Mouse (Mus musculus): ENCODE data around the gene Akap8l. TPM values are rescaled to one million over a fixed set of nuclear protein-coding genes. Genes with fewer than 3 reads are reported as not detected.

The Akap8l gene
- 10 to 100 TPM; 31.9 to 78.6 (median 57.6) TPM for polyA plus RNA-seq (2017; shearing (Covaris generic))

DNA sequence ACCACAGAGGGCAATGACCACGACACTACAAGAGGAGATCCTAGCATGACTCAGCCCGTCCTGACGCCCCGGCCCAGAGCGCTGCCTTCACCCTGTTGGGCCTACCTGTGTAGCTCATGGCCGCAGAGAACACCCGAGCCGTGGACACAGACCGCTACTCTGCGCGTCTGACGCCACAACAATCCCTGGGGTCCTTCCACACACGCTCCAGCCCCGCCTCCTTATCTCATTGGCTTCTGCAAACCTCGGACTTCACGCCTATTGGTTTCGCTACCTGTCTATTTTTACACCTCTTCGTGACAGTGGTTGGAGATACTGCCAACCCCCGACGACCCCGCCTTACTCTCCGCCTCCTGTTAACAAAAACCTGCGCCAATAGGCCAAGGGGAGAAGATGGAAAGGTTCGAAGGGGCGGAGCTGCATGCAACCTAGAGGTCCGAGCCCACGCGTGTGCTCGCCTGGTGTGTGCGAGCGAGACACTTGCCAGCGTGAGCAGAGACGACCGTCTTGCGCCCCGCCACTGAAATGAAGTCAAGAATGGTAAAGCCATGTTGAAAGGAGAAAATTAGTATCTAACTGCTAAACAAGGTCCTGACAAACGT is at the start of gene Akap8l:
Gene Akap8l (minus strand): TSS at position 226 of the 602 bp plus-strand sequence.
- ATAC-seq = peak; percentile 99

DNA sequence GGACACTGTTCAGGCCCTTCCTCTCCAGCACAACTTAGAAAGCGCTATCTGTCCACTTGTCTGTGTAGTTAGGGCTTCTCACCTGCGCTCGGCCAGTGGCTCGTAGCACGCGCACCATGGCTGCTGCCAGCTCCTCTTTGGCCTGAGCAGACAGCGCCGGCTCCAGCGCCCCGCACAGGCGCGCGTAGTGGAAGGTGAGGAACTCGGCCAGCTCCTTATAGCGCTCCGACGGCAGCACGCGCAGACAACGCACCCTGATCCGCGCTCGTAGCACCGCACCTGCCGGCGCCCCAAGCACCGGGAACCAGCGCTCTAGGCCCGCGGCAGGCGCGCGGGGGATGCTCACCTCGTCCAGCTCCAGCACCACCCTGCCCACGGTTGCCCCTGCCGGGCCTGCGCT is 45.9 kb upstream of the Akap8l start:
- ATAC-seq = no peak

DNA sequence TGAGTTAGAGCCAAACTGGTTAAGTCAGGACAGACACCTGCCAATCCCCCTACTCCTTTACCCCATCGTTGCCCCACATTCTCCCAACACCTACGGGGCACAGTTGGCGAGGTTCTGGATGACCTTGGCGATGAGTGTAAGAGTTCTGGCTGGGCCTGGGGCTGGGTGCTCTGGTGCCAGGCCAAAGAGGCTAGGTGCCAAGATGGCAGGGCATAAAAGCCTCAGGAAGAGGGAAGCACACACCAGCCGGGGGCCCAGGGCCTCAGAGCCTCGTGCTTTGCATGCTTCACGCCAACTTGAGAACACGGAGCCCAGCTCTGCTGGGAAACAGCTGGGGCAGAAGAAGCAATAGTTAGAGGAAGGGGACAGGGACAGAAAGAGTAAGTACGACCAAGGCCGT is 43.5 kb upstream of the Akap8l start:
- no peak for ATAC-seq

DNA sequence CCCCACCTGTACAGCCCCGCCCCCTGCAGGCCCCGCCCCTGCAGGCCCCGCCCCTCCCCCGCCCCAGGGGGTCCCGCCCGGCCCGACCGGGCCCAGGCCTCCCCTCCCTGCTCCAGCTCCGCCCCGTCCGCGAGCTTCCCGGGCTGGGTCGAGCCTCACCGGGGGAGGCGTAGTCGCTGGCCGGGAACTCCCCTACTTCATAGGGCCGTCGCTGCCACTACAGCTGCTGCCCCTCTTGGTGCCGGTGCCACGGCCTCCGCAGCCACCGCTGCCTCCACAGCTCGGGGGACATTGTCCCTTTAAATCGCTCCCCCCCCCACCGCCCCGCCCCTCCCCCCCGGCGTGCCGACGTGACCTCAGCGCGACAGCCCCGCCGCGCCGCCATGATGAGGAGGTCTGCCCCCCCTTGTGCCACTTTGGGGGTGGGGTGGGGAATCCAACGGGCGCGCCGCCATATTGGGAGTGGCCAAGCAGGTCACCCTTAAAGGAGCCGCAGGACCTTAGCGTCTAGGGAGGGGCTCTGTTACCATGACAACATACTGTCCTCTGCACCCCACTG is 38.8 kb upstream of the Akap8l start, which contains the start of gene Wiz:
Gene Wiz (minus strand): TSS at position 339 of the 559 bp plus-strand sequence.
- ATAC-seq = peak; percentile 80

DNA sequence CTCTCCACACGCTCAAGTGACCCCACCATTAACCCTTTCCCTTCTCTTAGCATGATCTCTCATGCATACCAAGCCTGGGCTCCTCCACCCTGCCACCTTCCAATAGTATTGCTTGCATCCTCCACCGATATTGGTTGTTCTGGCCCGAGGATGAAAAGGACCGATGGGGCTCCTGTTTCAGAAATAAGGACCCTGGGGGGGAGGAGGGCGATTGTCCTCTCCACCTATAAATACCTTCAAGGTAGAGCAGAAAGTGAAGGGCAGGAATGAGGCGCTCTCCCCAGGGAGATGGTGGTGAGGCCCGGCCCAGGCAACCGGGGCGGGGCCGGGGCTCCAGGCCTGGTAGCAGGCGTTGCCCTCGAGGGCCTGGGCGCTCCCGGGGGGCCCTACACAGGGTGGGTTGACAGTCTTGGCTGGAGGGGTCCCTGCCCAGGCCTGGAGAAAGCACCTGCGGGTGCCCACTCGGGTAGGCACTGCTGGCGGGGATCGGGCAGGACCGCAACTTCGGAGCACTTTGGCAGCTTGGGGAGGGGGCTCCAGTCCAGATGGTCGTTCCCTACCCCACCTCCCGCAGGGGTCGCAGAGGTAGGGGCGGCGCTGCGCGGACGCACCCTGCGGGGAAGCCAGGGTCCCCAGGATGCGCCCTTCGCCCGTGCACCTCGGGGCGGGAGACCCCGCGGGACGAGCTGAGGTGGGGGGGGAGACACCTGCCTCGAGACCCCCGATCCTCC is 38.1 kb upstream of the Akap8l start:
- ATAC-seq = peak; percentile 6

DNA sequence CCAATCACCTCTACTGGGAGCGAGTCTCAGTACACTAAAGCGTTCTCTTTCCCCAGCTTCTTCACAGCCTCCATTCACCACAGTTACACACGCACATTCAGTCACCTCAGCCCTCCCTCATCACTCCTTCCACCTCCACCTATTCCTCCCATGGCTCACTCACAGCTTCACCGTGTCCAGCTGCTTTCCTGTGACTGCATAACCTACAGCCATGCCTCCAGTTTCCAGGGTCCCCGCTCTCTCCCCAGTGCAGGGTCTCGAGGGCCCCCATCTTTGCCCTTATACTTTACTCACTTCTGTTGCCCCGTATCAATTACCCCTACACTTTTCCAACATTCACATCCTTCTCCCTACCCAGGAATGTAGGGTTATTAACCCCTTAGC is 37.6 kb upstream of the Akap8l start:
- ATAC-seq = no peak

DNA sequence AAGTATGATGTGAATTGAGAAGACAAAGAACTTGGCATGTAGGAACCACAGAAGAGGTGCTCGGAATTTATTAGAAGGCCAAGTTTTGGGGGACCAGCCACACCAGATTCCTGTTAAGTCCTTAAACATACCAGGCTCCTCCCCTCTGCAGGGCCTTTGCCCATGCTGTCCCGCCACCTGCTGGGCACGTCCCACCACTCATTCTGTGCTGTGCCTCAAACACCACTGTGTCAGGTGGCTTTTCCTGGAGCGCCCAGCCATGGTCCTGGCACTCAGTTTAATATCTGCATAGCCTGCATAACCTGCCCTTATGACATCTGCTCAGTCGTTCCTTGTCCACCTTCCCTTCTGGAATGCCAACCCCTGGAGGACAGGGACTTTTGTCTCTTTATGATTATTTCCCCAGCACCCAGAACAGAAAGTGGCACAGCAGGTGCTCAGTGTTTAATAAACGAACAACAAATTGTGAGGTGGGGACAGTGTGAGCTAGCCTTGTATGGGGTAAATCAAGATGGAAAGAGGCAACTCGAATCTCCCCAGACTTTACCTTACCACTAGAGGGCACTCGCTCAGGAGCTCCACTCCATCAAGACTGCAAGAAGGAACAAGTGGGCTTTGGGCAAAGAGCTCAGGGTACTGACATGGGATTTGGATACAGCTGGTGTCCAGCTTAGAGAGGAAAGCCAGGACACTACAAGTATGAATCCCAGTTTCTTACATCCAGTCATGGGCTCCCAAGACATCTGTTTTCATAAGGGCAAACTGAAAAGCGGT is 36.4 kb upstream of the Akap8l start:
- ATAC-seq = peak; percentile 33

DNA sequence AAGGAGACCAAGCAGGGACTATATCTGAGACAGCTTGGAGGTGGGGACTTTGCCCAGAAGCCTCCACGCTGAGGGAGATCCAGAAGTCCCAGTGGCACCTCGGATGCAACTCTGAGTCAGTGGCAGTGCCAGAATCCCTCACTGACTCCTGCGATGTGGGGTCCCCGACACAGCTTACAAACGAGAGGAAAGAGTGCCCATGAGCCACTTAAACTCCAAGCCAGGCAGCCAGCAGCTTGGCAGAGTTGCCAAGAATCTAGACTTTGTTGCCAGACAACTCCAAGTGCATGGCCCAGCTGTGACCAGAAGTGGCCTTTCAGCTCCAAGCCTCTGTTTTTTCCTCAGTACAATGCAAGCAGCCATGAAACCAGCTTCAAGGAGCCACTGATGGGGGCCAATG is 33.3 kb upstream of the Akap8l start:
- no peak for ATAC-seq

DNA sequence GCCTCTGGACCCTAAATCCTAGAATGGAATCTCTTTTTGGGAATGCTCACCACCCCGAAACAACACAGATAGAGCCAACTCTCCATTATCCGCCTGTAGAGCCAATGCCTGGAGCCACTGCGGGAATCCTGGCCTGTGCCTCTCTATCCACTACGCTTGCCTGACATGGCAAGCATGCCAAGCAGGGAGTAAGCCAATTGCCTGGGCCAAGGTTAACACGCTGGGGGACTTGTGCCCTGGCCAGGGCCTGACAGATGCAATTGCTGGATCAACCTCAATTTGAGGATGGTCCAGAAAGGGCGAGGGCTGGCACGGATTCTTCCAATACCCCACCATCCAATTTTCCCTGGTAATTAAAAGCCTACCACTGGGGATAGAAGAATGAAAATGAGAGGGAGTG is 32.2 kb upstream of the Akap8l start:
- no peak for ATAC-seq

DNA sequence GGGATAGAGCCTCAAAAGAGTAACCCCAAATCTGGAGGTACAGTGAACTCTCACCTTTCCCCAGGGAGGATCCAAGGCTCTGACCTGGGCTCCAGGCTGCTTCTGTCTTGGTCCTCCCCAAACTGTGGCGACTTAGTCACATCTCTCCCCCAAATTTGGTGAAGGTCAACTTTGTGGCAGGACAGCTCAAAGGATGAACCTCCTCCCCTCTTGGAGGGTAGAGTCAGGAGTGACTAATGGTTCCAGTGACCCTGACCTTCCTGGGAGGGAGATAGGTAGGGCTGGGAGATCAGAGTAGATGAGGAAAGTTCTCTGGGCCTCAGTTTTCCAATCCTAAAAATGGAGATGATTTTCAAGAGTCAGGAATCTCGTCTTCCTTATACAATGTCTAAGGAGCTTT is 28.4 kb upstream of the Akap8l start:
- ATAC-seq = no peak

DNA sequence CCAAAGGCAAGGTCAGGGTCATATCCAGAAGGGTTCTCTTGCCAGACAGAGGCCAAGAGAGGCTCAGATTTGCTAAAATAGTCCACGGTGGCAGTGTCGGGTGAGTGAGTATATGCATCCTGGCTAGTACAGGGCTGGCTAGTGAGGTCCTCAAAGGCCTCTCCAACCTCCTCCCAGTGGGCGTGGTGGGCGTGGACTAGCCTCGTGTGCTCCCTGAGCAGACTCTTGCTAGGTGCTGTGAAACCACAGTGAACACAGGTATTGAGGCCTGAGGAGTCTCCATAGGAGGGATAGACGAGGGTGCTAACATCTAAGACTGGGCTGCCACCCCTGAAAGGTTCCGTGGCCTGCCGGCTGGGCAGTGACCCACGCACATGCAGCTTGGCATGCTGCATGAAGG is 26.7 kb upstream of the Akap8l start:
- no peak for ATAC-seq

DNA sequence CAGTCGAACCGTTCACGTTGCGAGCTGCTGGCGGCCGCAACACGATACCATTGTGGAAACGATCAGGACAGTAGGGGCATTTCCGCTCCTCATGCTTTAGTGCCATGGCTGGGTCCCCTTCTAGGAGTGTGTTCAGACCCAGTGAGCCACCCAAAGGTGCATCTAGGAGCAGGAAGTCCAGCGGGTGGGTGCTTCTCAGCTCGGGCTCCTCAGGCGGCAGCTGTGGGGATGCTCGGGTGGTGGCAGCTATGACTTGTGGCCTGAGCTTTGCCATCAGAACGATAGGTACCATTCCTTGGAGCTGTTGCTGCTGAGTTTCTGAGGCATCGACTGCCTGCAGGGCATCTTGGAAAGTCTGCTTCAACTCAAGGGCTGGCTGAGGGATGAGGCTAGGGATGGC is 26.1 kb upstream of the Akap8l start:
- ATAC-seq = no peak

DNA sequence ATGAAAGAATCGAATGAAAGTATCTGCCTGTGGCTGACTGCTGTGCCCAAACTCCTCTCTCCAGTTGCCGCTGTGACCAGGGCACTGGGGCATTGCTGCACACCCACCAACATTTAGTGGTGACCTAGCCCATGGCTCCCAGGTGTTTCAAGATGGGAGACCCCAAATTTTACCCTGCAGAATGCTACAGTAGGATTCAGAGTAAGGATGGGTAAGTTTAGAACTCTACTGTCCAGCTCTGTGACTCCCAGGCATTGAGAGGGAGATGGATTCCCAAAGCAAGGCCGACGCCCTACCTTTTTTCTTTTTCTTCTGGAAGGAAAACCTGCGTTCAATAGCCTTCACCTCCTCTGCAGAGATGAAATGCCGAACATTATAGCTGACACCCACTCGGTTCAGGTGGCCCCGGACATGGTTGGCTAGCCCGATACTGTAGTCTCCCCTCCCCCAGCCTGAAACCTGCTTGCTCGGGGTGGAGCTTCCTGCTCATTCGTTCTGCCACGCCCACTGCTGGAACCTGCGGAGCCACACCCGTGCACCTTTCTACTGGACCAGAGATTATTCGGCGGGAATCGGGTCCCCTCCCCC is 18.7 kb upstream of the Akap8l start:
- peak; percentile 67 for ATAC-seq

DNA sequence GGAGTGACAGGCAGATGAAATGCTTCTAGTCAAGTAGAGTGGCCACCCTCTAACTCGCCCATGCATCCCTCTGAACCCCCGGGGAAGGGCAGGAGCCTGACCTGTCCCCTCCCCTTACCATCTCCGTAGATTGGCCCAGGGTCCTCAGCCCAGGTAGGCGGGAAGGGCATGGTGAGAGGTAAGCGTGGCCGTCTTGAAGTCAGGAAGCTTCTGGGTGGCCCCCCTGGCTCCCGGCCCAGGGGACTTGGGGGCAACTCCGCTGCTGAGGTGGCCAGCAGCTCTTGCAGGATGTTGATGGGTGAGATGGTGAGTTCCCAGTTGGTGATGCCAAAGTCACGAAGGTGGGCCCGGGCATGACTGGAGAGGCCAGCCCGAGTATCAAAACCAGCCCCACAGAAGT is 17.3 kb upstream of the Akap8l start:
- ATAC-seq = no peak

DNA sequence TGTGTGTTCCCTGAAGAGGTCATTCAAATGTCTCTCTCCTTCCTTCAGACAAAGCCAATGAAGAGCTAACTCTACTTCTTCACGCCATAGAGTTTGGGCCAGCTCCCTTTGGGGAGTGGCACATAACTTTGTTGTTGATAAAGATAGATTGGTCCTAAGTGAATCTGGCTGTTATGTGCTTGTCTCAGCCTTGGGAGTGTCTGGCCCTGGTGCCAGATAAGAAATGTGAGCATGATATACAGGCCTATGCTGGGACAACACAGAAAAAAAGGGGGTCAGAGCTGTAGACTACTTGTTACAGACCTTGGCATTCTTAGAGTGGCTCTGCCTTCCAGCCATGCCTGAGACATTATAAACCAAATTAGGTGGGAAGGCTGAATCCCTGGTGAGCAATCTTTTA is 14.9 kb upstream of the Akap8l start:
- ATAC-seq = no peak

DNA sequence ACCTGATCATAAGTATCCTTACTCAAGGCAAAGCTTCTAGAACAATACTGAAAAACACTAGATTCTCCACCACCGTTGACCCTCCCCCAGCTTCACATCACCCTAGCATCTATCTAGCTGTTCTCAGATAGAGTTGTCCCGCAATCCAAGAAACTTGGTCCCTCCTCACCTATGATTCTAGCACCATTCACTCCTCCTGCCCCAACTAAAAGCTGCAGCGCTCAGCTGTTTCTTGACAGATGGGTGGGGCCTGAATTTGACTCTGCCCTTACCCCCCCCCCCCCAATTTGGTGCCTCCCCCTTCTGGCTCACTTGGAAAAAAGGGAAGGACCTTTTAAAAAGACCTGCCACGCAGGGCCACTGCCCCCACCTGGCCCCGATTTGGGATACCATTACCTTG is 14.4 kb upstream of the Akap8l start:
- no peak for ATAC-seq

DNA sequence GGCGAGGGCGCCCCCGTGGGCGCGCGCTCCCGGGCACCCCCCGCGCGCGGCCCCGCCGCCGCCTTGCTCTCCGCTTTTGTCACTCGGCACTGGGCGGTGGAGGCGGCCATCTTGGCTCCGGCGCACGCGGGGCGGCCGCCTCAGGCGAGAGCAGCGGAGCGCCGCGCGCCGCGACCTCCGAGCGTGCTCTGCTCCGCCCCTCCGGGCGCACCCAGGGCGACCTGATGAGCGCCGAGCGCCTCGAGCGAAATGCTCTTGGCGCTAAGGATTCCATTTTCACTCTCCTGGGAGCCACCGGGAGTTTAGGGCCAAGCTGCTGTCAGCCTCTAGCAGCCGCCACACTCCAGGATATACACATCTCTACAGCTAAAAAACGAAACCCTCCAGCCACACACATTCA is 13.9 kb upstream of the Akap8l start:
- peak; percentile 84 for ATAC-seq

DNA sequence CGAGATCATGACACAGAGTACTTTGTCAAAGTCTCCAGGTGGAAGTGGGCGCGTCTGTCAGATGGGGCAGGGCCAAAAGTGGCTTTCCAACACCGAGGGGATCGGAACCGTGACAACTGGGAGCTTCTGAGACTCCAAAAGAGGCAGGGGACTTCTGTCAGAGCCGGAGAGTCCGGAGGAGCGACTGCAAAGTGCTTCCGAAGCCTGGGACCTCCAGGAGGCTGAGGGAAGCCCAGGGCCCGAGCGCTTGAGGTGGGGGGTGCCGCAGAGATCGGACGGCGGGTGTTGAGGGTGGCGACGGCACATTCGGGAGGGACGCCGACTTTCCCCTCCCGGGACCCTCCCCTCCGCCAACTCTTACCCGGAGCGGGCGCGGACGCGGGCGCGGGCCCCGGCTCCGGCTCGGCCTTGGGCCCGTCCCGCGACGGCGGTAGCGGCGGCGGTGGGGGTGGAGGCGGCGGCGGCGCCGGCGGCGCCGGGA is 13.5 kb upstream of the Akap8l start:
- peak; percentile 22 for ATAC-seq

DNA sequence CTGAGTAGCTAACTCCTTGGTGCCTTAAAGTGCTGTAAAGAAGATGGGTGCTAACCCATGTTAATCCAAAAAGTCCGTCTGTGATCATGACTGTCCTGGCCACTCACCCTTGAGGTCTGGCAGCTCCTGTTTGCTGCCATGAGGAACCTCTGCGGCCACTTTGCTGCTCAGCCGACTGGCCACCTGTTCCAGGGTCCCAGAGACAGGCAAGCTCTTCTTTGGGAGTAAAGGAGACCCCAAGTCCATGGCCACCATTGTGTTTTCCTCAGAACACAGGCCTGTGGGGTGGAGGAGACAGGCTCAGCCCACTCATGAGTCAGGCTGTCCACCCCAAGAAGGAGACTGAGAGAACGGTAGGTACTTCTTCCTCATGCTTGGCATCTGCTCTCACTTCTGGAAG is 12.3 kb upstream of the Akap8l start:
- no peak for ATAC-seq

DNA sequence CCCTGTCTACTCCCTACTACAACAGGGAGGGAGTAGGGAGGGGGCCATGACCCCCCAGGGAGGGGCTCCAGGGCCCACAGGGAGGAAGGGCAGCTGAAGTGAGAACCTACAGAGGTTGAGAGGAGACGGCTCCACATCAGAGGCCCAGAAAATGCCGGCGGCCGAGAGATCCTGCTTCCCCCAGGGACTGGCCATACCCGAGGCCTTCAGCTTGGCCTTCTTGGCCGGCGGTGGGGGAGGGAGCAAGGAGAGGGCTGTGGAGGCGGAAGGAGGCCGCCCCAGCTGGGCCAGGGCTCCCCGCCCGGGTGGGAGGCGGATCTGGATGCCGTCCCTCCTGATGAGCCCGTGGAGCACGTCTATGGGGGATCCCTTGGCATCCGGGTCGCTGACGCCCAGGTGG is 9.5 kb upstream of the Akap8l start:
- no peak for ATAC-seq

DNA sequence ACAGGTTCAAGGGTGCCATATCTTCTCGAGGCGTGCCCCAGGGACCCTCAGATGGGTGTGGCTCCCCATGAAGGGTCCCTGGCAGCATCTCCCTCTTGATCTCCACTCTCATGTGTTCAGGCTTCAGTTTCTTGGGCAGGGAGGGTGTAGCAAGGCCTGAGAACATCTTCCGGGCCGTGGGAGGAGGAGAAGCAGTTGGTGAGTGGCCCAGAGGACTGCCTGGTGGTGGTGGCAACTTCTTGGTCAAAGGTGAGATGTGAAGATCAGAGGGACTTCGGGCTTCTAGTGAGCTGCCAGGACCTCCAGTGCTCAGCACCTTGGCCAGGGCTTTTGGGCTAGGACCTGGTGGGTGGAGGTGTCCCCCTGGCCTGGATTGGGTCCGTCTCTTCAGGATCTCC is 8.5 kb upstream of the Akap8l start:
- ATAC-seq = no peak

DNA sequence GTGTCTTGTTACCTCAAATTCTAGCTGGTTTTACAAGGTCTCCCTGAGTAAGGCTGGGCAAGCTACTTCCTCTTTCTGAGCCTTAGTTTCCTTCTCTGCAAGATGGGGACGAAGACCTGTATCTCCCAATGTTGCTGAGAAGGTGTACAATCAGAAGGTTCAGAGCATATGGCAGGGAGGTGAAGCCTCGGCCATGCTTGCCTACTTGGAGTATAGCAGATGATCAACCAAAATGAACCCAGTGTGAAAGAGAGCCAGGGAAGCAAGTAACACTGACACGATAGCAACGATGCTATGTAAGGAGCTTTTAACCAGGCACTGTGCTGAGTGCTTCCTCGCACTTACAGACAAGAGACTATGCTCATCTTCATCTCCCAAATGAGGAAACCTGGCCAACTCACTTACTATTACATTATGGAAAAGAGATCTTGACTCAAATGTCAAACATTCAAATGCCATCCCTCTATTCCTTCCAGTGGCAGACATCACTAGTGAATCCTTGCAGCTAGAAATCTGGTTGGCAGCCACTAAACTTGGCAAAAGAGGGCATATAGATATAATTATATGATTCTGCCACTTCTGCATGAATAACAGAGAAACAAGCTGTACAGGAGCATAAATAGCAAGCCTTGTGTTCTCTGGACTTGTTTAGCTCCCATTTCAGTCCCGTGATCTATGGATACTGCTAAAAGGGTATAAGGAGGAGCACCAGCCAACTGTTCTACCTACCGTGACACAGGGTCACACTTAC is 8.0 kb upstream of the Akap8l start:
- ATAC-seq = no peak

Measured in inflammation-experienced regulatory T-cells, adult 6 months (primary cell).